Mouse (Mus musculus): ENCODE measurements around the gene Hes3. TPM values are rescaled to one million over a fixed set of nuclear protein-coding genes. Genes with fewer than 3 reads are reported as not detected.

Hes3 gene
- total RNA-seq, 2 experiments from 2014 or later = not detected

DNA sequence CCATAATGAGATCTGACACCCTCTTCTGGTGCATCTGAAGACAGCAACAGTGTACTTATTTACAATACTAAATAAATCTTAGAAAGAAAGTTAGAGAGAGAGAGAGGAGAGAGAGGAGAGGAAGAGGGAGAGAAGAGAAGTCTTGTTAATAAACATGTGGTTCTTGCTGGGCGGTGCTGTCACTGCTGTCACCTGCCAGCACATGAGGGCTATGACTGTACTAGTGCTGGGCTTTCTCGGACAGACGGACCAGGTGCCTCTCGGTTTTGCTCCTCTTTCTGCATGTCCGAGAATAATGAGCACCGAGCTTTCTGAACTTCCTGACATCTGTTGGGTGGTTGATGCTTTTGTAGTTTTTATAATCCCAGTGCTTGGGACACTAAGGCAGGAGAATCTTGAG lies 40.8 kb downstream of the Hes3 start:
- no peak for DNase-seq

DNA sequence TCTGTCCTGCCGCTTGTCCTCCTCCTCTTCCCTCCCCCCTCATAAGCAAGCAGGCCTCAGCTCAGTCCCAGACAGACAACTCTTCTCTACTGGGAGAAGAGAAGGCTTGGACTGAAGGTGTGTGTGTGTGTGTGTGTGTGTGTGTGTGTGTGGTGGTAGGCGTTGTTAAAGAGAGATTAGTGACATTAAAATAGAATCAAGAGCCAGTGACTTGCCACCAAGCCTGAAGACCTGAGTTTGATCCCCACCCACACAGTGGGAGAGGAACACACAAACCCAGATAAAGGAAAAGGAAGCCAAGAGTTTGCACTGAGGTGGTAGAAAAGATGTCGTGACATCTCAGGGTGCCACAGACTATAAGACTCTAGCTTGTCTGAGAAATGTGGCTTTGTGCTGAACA lies 44.3 kb downstream of the Hes3 start:
- DNase-seq = no peak

DNA sequence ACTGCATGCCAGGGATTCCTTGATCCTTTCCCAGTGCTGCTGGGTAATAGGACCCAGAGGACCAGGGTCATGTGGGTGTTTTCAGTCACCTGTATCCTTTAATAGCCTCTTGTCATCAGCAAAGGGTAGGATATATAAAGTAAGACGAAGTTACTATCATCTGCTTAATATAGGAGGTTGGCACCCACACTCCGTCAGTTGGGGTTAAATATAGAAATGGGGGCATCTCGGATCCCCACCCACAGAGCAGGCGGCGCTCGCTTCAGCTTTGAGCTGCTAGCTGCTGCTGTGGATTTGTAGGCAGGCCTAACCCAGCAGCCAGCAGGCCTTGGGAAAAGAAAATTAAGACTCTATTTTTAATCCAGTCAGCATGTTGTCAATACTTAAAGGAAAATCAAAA lies 45.5 kb downstream of the Hes3 start:
- DNase-seq = peak; percentile 50 to 52

DNA sequence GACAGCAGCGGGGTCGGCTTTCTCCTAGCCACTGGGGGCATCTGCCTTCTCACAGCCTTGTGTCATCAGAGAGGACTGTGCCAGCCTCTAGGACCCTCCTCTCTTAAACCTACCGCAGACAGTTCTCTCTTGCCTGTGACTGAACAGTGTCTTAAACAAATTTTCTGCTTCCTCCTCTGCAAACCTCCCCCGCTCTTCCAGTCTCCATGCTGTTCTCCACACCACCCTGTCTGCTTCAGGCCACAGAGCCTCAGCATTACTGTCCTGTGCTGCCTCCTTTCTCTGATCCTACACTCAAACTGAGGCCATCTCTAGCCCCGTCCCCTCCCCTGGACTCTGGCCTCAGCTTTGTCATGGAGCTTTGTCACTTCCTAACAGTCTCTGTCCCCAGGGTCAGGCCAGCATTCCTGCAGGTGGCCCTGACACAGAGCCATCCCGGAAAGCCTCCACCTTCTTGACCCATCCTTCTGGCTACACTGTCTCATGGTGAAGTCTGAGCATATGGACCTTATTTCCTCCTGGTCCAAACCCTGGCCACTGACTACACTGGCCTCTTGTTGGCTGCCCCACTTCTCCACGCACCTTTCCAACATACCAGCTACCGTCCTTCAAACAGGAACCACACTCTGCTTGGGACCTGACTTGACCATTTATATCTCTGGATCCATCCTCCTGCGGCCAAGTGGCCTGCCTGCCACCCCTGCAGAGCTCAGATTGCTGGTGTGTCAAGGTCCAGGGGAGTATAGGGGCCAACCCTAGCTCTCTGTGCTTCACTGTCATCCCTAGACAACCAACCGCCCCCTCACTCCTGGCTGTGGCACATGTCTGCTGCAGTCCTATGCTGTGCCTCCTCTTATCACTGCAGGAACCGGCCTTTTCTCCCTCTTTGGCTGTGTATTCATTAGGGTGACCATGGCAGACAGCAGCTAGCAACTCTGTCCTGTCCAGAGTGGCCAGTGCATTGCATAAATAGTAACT lies 46.6 kb downstream of the Hes3 start:
- no peak for DNase-seq

DNA sequence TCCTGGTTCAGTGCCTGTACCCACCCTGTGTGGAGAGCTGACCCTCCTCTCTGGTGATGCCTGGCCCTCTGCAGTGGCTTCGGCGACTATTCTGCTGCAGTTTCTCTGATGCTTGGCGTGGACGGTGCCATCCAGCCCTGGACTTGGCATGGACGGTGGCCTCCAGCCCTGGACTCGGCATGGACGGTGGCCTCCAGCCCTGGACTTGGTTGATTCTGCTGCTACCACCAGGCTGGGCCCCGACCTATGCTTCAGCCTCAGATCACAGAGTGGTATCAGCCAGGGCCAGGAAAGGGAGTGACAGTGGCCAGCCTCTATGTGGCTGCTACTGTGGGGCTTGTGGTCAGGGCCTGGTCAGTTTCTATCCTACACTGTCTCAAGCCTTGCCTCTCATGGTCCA lies 47.5 kb downstream of the Hes3 start:
- DNase-seq = no peak

DNA sequence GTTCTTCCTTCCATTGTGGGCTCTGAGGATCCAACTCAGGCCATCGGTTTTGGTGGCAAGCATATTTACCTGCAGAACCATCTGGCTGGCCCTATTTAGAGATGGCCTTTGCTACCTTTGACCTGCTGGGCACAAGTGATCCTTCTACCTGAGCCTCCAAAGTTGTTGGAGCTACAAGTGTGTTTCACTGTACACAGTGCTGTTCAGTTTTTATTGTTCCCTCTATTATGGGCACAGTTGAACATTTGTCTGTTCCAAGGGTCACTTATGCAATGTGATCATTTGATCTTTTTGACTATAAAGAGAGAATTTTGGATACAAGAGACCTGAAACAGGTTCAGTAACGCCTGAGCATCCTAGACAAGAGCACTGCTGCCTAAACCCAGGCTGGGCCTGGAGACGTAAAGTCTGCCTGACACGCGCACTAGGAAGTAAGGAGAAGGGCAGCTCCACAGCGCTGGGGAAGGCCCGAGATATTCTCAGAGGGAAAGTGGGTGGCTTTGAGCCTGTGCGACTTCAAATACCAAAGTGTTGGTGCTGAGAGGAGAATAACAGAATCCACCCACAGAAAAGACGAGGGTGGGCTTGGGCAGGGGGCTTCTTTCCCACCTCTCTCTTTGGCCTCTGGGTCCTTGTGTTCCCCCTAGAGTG lies 48.1 kb downstream of the Hes3 start:
- no peak for DNase-seq

DNA sequence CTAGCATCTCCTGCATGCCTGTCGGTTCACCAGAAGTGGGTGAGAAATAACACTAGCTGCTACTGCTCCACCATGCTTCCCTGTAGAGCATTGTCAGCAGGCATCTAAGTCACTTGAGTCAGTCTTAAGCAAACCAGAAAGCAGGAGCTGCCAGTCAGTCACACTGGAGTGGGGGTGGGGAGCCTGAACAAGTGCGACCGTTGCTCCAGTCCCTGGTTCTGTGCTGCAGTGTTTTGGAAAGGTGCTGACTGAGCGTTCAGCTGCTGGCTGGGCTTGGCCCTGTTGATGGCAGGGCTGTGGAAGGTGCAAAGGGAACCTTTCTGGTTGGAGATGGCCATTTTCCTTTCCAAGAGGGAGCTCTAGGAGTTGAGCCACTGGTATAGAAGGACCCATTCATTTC lies 51.5 kb downstream of the Hes3 start:
- no peak for DNase-seq

Other genes with a start within 250 kb of the Hes3 start
- gene Plekhg5, start 219.2 kb downstream of the Hes3 start, total RNA-seq (2021) = 100 to 1,000 TPM; 158 to 166 TPM
- 10 to 100 TPM; 46.5 to 65.3 TPM for gene Tnfrsf25, start 175.7 kb downstream of the Hes3 start, total RNA-seq (2021)
- 1 to 10 TPM; 1.4 to 1.5 TPM for gene Espn, start 139.3 kb downstream of the Hes3 start, total RNA-seq (2021)
- not detected for gene Hes2, start 132.8 kb downstream of the Hes3 start, total RNA-seq (2021)
- 100 to 1,000 TPM; 331 to 345 TPM for gene Acot7, start 113.5 kb downstream of the Hes3 start, total RNA-seq (2021)
- gene Gpr153, start 17.4 kb downstream of the Hes3 start, total RNA-seq (2021) = 1 to 10 TPM; 5.3 to 6.1 TPM
- 10 to 100 TPM; 43.9 to 44.7 TPM for gene Icmt, start 5.6 kb upstream of the Hes3 start, total RNA-seq (2021)
- gene Rnf207, start 27.3 kb upstream of the Hes3 start, total RNA-seq (2021) = 1 to 10 TPM; 4.7 to 6.1 TPM
- 100 to 1,000 TPM; 203 TPM for gene Rpl22, start 34.1 kb upstream of the Hes3 start, total RNA-seq (2021)
- gene Chd5, start 47.0 kb upstream of the Hes3 start, total RNA-seq (2021) = 100 to 1,000 TPM; 124 to 130 TPM
- gene Nphp4, start 185.0 kb upstream of the Hes3 start, total RNA-seq (2021) = 10 to 100 TPM; 26.6 to 30.1 TPM
- 100 to 1,000 TPM; 725 to 726 TPM for gene Kcnab2, start 186.2 kb upstream of the Hes3 start, total RNA-seq (2021)

Data from layer of hippocampus, postnatal 36 days (tissue).